In the genomic region with DNA sequence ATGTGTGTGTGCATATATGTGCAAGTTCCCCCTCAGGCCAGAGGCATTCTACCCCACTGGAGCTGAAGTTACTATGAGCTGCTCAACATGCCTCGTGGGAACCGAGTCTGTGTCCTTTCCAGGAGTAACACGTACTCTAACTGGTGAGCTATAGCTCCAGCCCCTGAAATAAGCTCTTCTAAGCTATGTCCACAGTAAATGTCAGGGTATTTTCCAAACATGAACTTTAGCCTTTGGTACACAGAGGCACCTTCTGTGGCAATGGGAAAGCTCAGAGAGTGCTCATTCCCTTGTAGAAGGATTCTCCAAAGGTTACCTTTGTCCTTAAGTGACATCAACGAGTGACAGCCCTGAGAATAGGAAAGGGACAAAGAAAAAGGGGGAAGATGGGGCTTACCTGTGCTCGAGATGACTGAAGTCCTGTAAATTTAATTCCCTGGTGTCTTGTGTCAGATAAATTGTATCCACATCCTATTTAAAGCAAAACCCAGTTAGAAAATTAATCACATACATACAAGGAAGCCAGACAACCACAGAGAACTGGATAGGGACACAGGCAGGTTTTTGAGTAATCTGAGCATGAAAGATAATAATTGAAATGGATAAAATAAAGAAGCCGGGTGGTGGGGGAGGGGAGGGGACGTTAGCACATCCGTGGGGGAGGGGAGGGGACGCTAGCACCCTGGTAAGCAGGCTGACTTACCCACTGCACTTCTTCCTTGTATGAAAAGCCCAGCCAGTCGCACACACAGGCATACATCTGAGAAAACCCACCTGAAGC, we compare ENCODE assay signal across 16 mouse cellular contexts.
DNase-seq lines count a peak whose midpoint lies in the region; ATAC-seq and TF ChIP-seq lines count a peak whose summit lies in the region.
"Had no signal": no experiment of that assay in that cellular context is flagged by ENCODE, and none has a peak within 500 bp of the region (broad histone marks: within the 10 kb centered on the region; RNA-seq: fewer than 3 reads in every experiment).

No protein-coding gene starts in this region.

- WGBS in liver, embryonic 11.5 days: 42% methylated on average over 10 of the region's 10 CpGs
- 27% methylated on average over 10 of the region's 10 CpGs for WGBS in liver, embryonic 14.5 days (ENCODE audit: insufficient replicate concordance)

- H3K36me3 ChIP-seq in liver, embryonic 11.5 days (ENCODE audit: control insufficient read depth, insufficient read depth, low read length): no peaks in the 10 kb centered on the region
- H3K36me3 ChIP-seq in liver, embryonic 14.5 days (replicated peaks; ENCODE audit: control insufficient read depth, insufficient read depth, low read depth): no peaks in the 10 kb centered on the region
- H3K36me3 ChIP-seq: embryonic facial prominence, embryonic 10.5 days; forebrain, embryonic 10.5 days; heart, embryonic 13.5 days; hindbrain, embryonic 15.5 days had no signal

- DNase-seq in liver, embryonic 11.5 days (ENCODE audit: low spot score): no peak
- no peak for DNase-seq in liver
- DNase-seq in testis, postnatal 10 days (ENCODE audit: low spot score): peak; percentile 47
- no peak for DNase-seq in testis, postnatal 14 days (ENCODE audit: low spot score)
- DNase-seq in liver, embryonic 14.5 days (ENCODE audit: low read depth in 3 of 3, low spot score in 3 of 3): no peak
- peak; percentile 43 for DNase-seq in yolk sac, embryonic 10.5 days (ENCODE audit: low spot score)
- no peak for DNase-seq in spleen, adult 18-20 months
- DNase-seq in thymus, postnatal 4 days: no peak
- DNase-seq: gastrocnemius, postnatal 36 days; heart, postnatal 36 days had no signal

- no peaks in the 10 kb centered on the region for H3K27me3 ChIP-seq in liver, embryonic 11.5 days (replicated peaks; ENCODE audit: control insufficient read depth, insufficient read depth, low read length)
- H3K27me3 ChIP-seq in liver, embryonic 14.5 days (ENCODE audit: control insufficient read depth, insufficient read depth, low read length): no peaks in the 10 kb centered on the region
- H3K27me3 ChIP-seq: CH12.LX; hindbrain, embryonic 15.5 days had no signal

- no peak overlapping the region for H3K4me2 ChIP-seq in liver, embryonic 11.5 days
- H3K4me2 ChIP-seq in liver, embryonic 14.5 days (ENCODE audit: low read depth): peak overlapping the region; percentile 15; the same call in 1 of the 2 replicates
- H3K4me2 ChIP-seq: heart, embryonic 13.5 days; hindbrain, embryonic 15.5 days had no signal

- H3K4me3 ChIP-seq in liver, embryonic 11.5 days (ENCODE audit: low read depth, low read length): no peak overlapping the region
- no peak overlapping the region for H3K4me3 ChIP-seq in liver, embryonic 14.5 days (ENCODE audit: insufficient read depth in 1 of 2, low read depth in 2 of 2, low read length in 2 of 2)
- H3K4me3 ChIP-seq: embryonic facial prominence, embryonic 10.5 days; forebrain, embryonic 10.5 days; heart, embryonic 13.5 days; hindbrain, embryonic 15.5 days had no signal

- TF ChIP-seq EP300 in liver, embryonic 14.5 days (IDR thresholded peaks at IDR 0.05; ENCODE audit: low read depth): no peak

- no peak for TF ChIP-seq CTCF in liver, embryonic 14.5 days (IDR thresholded peaks at IDR 0.05; ENCODE audit: low read depth)

- peaks cover 19% of the 10 kb centered on the region for H3K4me1 ChIP-seq in liver, embryonic 11.5 days (replicated peaks; ENCODE audit: control insufficient read depth, insufficient read depth, low read length)
- peaks cover 22 to 35% of the 10 kb centered on the region in 2 experiments for H3K4me1 ChIP-seq in liver, embryonic 14.5 days (replicated peaks; ENCODE audit: control insufficient read depth in 2 of 2, insufficient read depth in 2 of 2, low read length in 1 of 2)

- no peak overlapping the region for H3K27ac ChIP-seq in liver, embryonic 11.5 days (ENCODE audit: low read depth, low read length)
- H3K27ac ChIP-seq in liver, embryonic 14.5 days: no peak overlapping the region; the same call in 1 of the 2 replicates
- H3K27ac ChIP-seq: embryonic facial prominence, embryonic 10.5 days; forebrain, embryonic 10.5 days; heart, embryonic 13.5 days; hindbrain, embryonic 15.5 days had no signal

- no peaks in the 10 kb centered on the region for H3K9me3 ChIP-seq in liver, embryonic 11.5 days (ENCODE audit: control insufficient read depth, low read length)
- H3K9me3 ChIP-seq in liver, embryonic 14.5 days (ENCODE audit: control insufficient read depth, low read length): no peaks in the 10 kb centered on the region
- H3K9me3 ChIP-seq: embryonic facial prominence, embryonic 10.5 days; forebrain, embryonic 10.5 days; heart, embryonic 13.5 days; hindbrain, embryonic 15.5 days had no signal

- no peak overlapping the region for H3K9ac ChIP-seq in liver, embryonic 11.5 days (ENCODE audit: low read depth, low read length)
- H3K9ac ChIP-seq in liver, embryonic 14.5 days (replicated peaks): no peak overlapping the region; the same call in 1 of the 2 replicates
- H3K9ac ChIP-seq: heart, embryonic 13.5 days; hindbrain, embryonic 15.5 days had no signal

- ATAC-seq in liver, embryonic 11.5 days (replicated peaks; ENCODE audit: low FRiP score): 0 out of 2 replicates have a peak, but pooled peaks have one; percentile 30
- ATAC-seq in liver, embryonic 14.5 days (ENCODE audit: insufficient read depth): no peak
- ATAC-seq: forebrain, embryonic 14.5 days had no signal

Comparison
In these comparisons a context has a peak if more than half of its experiments do, and no peak if none do; other contexts are left out.
1. DNase-seq: peak in testis, postnatal 10 days (single experiment) and yolk sac, embryonic 10.5 days (single experiment); none in liver, embryonic 11.5 days (single experiment), liver (single experiment), testis, postnatal 14 days (single experiment), liver, embryonic 14.5 days (0 of 3), spleen, adult 18-20 months (0 of 2) and thymus, postnatal 4 days (single experiment).